Mouse (Mus musculus): ENCODE data around the gene Rps17. TPM values are rescaled to one million over a fixed set of nuclear protein-coding genes. Genes with fewer than 3 reads are reported as not detected.

Gene Rps17
- 695 and 865 TPM in 2 replicates for polyA plus RNA-seq (2014; fragmentation: Nextera tagmentation; extraction: Ambion mirVana)

DNA sequence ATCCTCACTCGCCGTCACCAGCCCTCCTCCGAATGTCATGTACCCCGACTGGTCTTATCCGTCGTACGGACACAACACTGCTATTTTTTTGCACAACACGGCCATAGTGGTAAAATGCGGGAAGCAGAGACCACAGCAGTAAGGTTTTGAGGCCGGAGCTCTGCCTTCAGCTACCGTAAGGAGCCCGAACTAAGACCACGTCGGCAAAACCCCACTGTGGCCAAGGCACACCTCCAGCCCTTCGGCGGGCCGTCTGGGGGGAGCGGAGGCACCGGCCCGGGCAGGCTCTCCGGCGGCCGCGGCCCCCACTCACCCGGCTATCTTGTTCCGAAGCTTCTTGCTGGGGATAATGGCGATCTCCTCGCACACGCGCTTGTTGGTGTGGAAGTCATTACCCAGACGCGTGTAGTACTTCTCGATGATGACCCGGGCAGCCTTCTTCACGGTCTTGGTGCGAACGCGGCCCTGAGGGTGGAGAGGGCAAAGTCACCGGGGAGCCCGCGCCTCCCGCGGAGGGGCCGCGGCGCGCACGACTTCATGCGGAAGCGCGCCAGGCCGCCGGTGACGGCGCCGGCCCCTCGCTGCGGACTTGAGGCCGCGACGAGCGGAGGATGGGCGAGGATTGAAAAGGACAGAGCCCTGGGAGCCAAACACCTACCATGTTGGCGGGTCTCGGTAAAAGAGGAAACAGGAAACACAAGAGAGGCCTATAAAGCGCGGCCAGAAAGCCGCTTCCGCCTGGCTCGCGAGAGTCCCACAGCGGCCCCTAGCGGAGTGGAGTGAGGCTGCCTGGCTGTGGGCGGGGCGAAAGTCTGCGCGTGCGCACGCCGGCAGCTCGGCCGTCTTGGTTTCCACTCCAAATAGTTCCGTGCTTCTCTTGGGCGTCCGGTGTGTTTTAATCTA, at the start of gene Rps17:
Rps17 (minus strand) TSS at position 711 of the 903 bp plus-strand sequence.
- H3K4me2 ChIP-seq (ENCODE audit: low read length), result peak within 1 kb of the TSS; percentile 90
- H3K9me3 ChIP-seq (ENCODE audit: control insufficient read depth, low read length), result no peaks in the 10 kb centered on the region
- H3K4me1 ChIP-seq (ENCODE audit: control insufficient read depth, insufficient read depth, low read length), result peaks cover 17% of the 10 kb centered on the region
- H3K27ac ChIP-seq (replicated peaks; ENCODE audit: low read depth, low read length), result peak within 1 kb of the TSS; percentile 90
- ATAC-seq (ENCODE audit: low FRiP score, low TSS enrichment) (peak; percentile 92), DNase-seq (peak; percentile 97)
- no peaks in the 10 kb centered on the region for H3K27me3 ChIP-seq (ENCODE audit: control insufficient read depth, insufficient read depth, low read length)
- under 1% methylated on average over 85 of the region's 85 CpGs for WGBS
- H3K4me3 ChIP-seq (replicated peaks; ENCODE audit: low read depth, low read length), result peak within 1 kb of the TSS; percentile 82
- peaks cover 32% of the 10 kb centered on the region for H3K36me3 ChIP-seq (ENCODE audit: control insufficient read depth, insufficient read depth, low read length)
- peak within 1 kb of the TSS; percentile 93 for H3K9ac ChIP-seq (replicated peaks; ENCODE audit: low read length)

DNA sequence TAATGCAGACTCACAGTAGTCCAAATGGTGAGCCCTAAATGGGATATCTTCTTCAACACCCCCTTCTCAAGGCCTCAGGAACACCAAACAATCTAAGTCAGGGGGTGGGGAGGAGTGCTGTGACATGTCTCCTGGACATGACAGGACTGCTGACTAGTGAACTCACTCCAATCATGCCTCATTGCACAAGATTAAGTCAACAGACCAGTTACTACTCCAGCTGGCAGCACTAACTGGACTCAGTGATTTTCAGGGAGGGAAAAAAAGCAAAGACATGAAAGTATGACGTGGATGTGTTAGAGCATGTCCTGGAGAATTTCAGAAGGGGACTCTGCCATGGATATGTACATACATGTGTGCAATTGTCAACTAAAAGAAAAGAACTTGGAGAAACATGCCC, 34.3 kb upstream of the Rps17 start:
- ATAC-seq (ENCODE audit: low FRiP score, low TSS enrichment) (no peak), DNase-seq (no peak)
- Histone ChIP-seq H3K36me3 (ENCODE audit: control insufficient read depth, insufficient read depth, low read length) (no peaks in the 10 kb centered on the region), H3K27me3 (ENCODE audit: control insufficient read depth, insufficient read depth, low read length) (no peaks in the 10 kb centered on the region), H3K4me1 (ENCODE audit: control insufficient read depth, insufficient read depth, low read length) (no peaks in the 10 kb centered on the region), H3K27ac (replicated peaks; ENCODE audit: low read depth, low read length) (no peak overlapping the region), H3K4me3 (replicated peaks; ENCODE audit: low read depth, low read length) (no peak overlapping the region), H3K4me2 (ENCODE audit: low read length) (no peak overlapping the region), H3K9ac (replicated peaks; ENCODE audit: low read length) (no peak overlapping the region), H3K9me3 (ENCODE audit: control insufficient read depth, low read length) (no peaks in the 10 kb centered on the region)
- 80% methylated on average over 1 of the region's 1 CpGs for WGBS

GRCm38 (mm10) chr7:81372337-81372920, 27.4 kb upstream of the Rps17 start:
- H3K4me1 ChIP-seq (ENCODE audit: control insufficient read depth, insufficient read depth, low read length), result peaks cover 8% of the 10 kb centered on the region; the same call in 1 of the 2 replicates
- peak overlapping the region; percentile 50; the same call in 1 of the 2 replicates for H3K9ac ChIP-seq (replicated peaks; ENCODE audit: low read length)
- WGBS, result 7% methylated on average over 13 of the region's 13 CpGs
- DNase-seq (peak; percentile 84), ATAC-seq (ENCODE audit: low FRiP score, low TSS enrichment) (peak; percentile 86)
- peak overlapping the region; percentile 54 for H3K4me2 ChIP-seq (ENCODE audit: low read length)
- H3K27me3 ChIP-seq (ENCODE audit: control insufficient read depth, insufficient read depth, low read length), result no peaks in the 10 kb centered on the region
- H3K9me3 ChIP-seq (ENCODE audit: control insufficient read depth, low read length), result no peaks in the 10 kb centered on the region
- no peaks in the 10 kb centered on the region for H3K36me3 ChIP-seq (ENCODE audit: control insufficient read depth, insufficient read depth, low read length)
- H3K4me3 ChIP-seq (replicated peaks; ENCODE audit: low read depth, low read length), result peak overlapping the region; percentile 24
- H3K27ac ChIP-seq (replicated peaks; ENCODE audit: low read depth, low read length), result no peak overlapping the region

GRCm38 (mm10) chr7:81371811-81372210, 26.8 kb upstream of the Rps17 start:
- WGBS, result 11% methylated on average over 5 of the region's 5 CpGs
- no peaks in the 10 kb centered on the region for H3K27me3 ChIP-seq (ENCODE audit: control insufficient read depth, insufficient read depth, low read length)
- H3K27ac ChIP-seq (replicated peaks; ENCODE audit: low read depth, low read length), result no peak overlapping the region
- H3K9ac ChIP-seq (replicated peaks; ENCODE audit: low read length), result peak overlapping the region; percentile 50; the same call in 1 of the 2 replicates
- H3K4me3 ChIP-seq (replicated peaks; ENCODE audit: low read depth, low read length), result peak overlapping the region; percentile 24; the same call in 1 of the 2 replicates
- no peak for ATAC-seq (ENCODE audit: low FRiP score, low TSS enrichment)
- peak; percentile 8 for DNase-seq
- peaks cover 8% of the 10 kb centered on the region; the same call in 1 of the 2 replicates for H3K4me1 ChIP-seq (ENCODE audit: control insufficient read depth, insufficient read depth, low read length)
- no peaks in the 10 kb centered on the region for H3K9me3 ChIP-seq (ENCODE audit: control insufficient read depth, low read length)
- no peaks in the 10 kb centered on the region for H3K36me3 ChIP-seq (ENCODE audit: control insufficient read depth, insufficient read depth, low read length)
- H3K4me2 ChIP-seq (ENCODE audit: low read length), result peak overlapping the region; percentile 54

DNA sequence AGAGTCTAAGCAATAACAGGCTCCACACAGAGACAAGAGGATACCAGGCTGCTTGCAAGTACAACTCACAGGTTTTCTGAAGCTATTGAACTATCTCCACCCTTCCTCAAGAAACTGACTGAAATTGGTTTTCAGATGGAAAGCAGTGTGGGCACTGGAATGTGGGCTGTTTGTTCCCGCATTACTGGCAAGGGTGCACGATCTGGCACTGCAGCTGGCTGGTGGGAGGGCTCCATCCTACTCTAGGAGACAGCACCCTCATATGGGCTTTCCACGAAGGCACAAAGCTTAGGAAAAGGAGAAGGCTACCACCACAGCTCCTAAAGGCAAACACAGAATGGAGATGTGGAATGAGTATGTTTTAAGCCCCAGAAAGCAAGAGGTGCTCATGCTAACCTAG, 24.7 kb upstream of the Rps17 start:
- peaks cover 8% of the 10 kb centered on the region; the same call in 1 of the 2 replicates for H3K4me1 ChIP-seq (ENCODE audit: control insufficient read depth, insufficient read depth, low read length)
- DNase-seq (no peak), ATAC-seq (ENCODE audit: low FRiP score, low TSS enrichment) (no peak)
- H3K4me3 ChIP-seq (replicated peaks; ENCODE audit: low read depth, low read length), result no peak overlapping the region
- no peak overlapping the region for H3K4me2 ChIP-seq (ENCODE audit: low read length)
- no peaks in the 10 kb centered on the region for H3K9me3 ChIP-seq (ENCODE audit: control insufficient read depth, low read length)
- H3K27me3 ChIP-seq (ENCODE audit: control insufficient read depth, insufficient read depth, low read length), result no peaks in the 10 kb centered on the region
- H3K9ac ChIP-seq (replicated peaks; ENCODE audit: low read length), result no peak overlapping the region
- 63% methylated on average over 3 of the region's 3 CpGs for WGBS
- no peaks in the 10 kb centered on the region for H3K36me3 ChIP-seq (ENCODE audit: control insufficient read depth, insufficient read depth, low read length)
- H3K27ac ChIP-seq (replicated peaks; ENCODE audit: low read depth, low read length), result no peak overlapping the region

- Histone ChIP-seq H3K4me2 (ENCODE audit: low read length) (no peak overlapping the region), H3K9ac (replicated peaks; ENCODE audit: low read length) (no peak overlapping the region), H3K27me3 (ENCODE audit: control insufficient read depth, insufficient read depth, low read length) (no peaks in the 10 kb centered on the region), H3K9me3 (ENCODE audit: control insufficient read depth, low read length) (no peaks in the 10 kb centered on the region), H3K36me3 (ENCODE audit: control insufficient read depth, insufficient read depth, low read length) (no peaks in the 10 kb centered on the region), H3K4me1 (ENCODE audit: control insufficient read depth, insufficient read depth, low read length) (peaks cover 8% of the 10 kb centered on the region; the same call in 1 of the 2 replicates), H3K4me3 (replicated peaks; ENCODE audit: low read depth, low read length) (no peak overlapping the region), H3K27ac (replicated peaks; ENCODE audit: low read depth, low read length) (no peak overlapping the region)
- WGBS, result 73% methylated on average over 3 of the region's 3 CpGs
- ATAC-seq (ENCODE audit: low FRiP score, low TSS enrichment) (no peak), DNase-seq (no peak)
These were observed 22.9 kb upstream of the Rps17 start for GRCm38 (mm10) chr7:81367946-81368345.

DNA sequence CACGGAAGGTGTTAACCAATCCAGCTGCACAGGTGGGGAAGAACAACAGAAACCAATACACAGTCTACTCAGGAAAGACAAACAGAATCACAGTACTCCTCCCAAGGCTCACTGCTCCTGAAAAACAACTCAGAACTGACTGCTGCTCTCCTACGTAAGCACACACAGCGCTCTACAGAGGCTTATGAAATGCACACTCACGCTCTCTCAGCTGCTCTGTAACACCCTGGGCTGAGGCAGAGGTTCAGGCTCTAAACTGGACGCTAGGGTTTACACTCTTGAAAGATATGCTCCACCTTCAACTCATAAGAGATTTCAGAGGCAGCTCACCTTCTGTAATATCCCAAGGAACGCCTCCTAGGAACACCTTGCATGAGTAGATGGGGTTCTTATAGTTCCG, 11.9 kb upstream of the Rps17 start:
- Histone ChIP-seq H3K4me1 (ENCODE audit: control insufficient read depth, insufficient read depth, low read length) (no peaks in the 10 kb centered on the region), H3K27me3 (ENCODE audit: control insufficient read depth, insufficient read depth, low read length) (no peaks in the 10 kb centered on the region), H3K4me3 (replicated peaks; ENCODE audit: low read depth, low read length) (no peak overlapping the region), H3K9ac (replicated peaks; ENCODE audit: low read length) (no peak overlapping the region), H3K4me2 (ENCODE audit: low read length) (no peak overlapping the region), H3K36me3 (ENCODE audit: control insufficient read depth, insufficient read depth, low read length) (no peaks in the 10 kb centered on the region), H3K27ac (replicated peaks; ENCODE audit: low read depth, low read length) (no peak overlapping the region), H3K9me3 (ENCODE audit: control insufficient read depth, low read length) (no peaks in the 10 kb centered on the region)
- 84% methylated on average over 7 of the region's 7 CpGs for WGBS
- no peak for DNase-seq
- ATAC-seq (ENCODE audit: low FRiP score, low TSS enrichment), result no peak

GRCm38 (mm10) chr7:81356360-81356759, 11.3 kb upstream of the Rps17 start:
- Histone ChIP-seq H3K9me3 (ENCODE audit: control insufficient read depth, low read length) (no peaks in the 10 kb centered on the region), H3K36me3 (ENCODE audit: control insufficient read depth, insufficient read depth, low read length) (no peaks in the 10 kb centered on the region), H3K4me3 (replicated peaks; ENCODE audit: low read depth, low read length) (no peak overlapping the region), H3K4me2 (ENCODE audit: low read length) (no peak overlapping the region), H3K9ac (replicated peaks; ENCODE audit: low read length) (no peak overlapping the region), H3K27ac (replicated peaks; ENCODE audit: low read depth, low read length) (no peak overlapping the region), H3K4me1 (ENCODE audit: control insufficient read depth, insufficient read depth, low read length) (no peaks in the 10 kb centered on the region), H3K27me3 (ENCODE audit: control insufficient read depth, insufficient read depth, low read length) (no peaks in the 10 kb centered on the region)
- no peak for DNase-seq
- WGBS, result 90% methylated on average over 1 of the region's 1 CpGs
- no peak for ATAC-seq (ENCODE audit: low FRiP score, low TSS enrichment)

All from midbrain, embryonic 14.5 days (tissue).